Mouse (Mus musculus) liver, adult 2 months (tissue): ENCODE results near the gene Abi1. TPM values are rescaled to one million over a fixed set of nuclear protein-coding genes. Genes with fewer than 3 reads are reported as not detected.
"Not testable (repeated sequence)": the region's sequence is repeated elsewhere in the genome, so short reads cannot be mapped to it uniquely, and the experiment has no call there.

Experiments
- DNase-seq: peaks from one replicate; pipeline ENCODE4 v3.0.0-alpha.2; 2011; ENCODE audit warnings: low read depth, low spot score; ENCODE audit errors: extremely low read depth
- H3K27ac ChIP-seq: fragments of 200-500 bp; replicated peaks from 2 replicates; pipeline ENCODE4 v1.5.1; 2012; ENCODE audit warnings: low read depth, mild to moderate bottlenecking, control low read depth, inconsistent platforms, low read length; ENCODE audit not compliant: insufficient read depth
- H3K27me3 ChIP-seq: fragments of 200-500 bp; 2 replicates; pipeline ENCODE4 v1.6.1; 2012; ENCODE audit warnings: mild to moderate bottlenecking, moderate library complexity, low read length, inconsistent platforms; ENCODE audit not compliant: control insufficient read depth, insufficient read depth
- H3K36me3 ChIP-seq: fragments of 200-500 bp; 2 replicates; pipeline ENCODE4 v1.6.1; 2012; ENCODE audit warnings: low read length, inconsistent platforms; ENCODE audit not compliant: control insufficient read depth, insufficient read depth
- H3K4me1 ChIP-seq: fragments of 200-500 bp; 2 replicates; pipeline ENCODE4 v1.6.1; 2011; ENCODE audit warnings: low read length; ENCODE audit not compliant: control insufficient read depth, insufficient read depth
- H3K4me3 ChIP-seq: fragments of 200-500 bp; 2 replicates; pipeline ENCODE4 v1.5.1; 2011; ENCODE audit warnings: low read depth, mild to moderate bottlenecking, control low read depth, low read length, moderate library complexity; ENCODE audit not compliant: insufficient read depth
- H3K79me2 ChIP-seq: fragments of 200-500 bp; 2 replicates; pipeline ENCODE4 v1.6.1; 2012; ENCODE audit warnings: inconsistent platforms, mild to moderate bottlenecking, low read length, moderate library complexity; ENCODE audit not compliant: control insufficient read depth, insufficient read depth
- H3K9ac ChIP-seq: fragments of 200-500 bp; 2 replicates; pipeline ENCODE4 v1.6.1; 2012; ENCODE audit warnings: low read depth, mild to moderate bottlenecking, control low read depth, inconsistent platforms, low read length
- CTCF ChIP-seq: fragments of 200-500 bp; IDR thresholded peaks from 2 replicates; pipeline ENCODE4 v1.5.1; 2011; ENCODE audit warnings: low read depth, low read length, control low read depth
- POLR2A ChIP-seq: fragments of 200-500 bp; IDR thresholded peaks from 2 replicates; pipeline ENCODE4 v1.6.1; 2011; ENCODE audit warnings: low read length, control low read depth; ENCODE audit not compliant: insufficient read depth; ENCODE audit errors: extremely low read depth
- WGBS: fragments of 180-500 bp; shearing (Covaris S2); methylation state at CpG from one replicate; pipeline ENCODE4 v1.1.7; 2018; 5-methylcytosine and 5-hydroxymethylcytosine counted together
- polyA plus RNA-seq: library from polyadenylated mRNA; depleted of rRNA; stranded (reverse); fragments of >200 nt; gene quantifications from 2 replicates; pipeline ENCODE4 v1.2.3, GENCODE M21; 2012
- total RNA-seq: library from RNA; depleted of rRNA; stranded (reverse); fragments of >200 nt; gene quantifications from 2 replicates; pipeline ENCODE4 v1.2.3, GENCODE M21; 2014

Gene Abi1
- total and polyA plus RNA-seq, 2 experiments: 35.6 to 53.9 TPM

GRCm38 (mm10) chr2:23016121-23016520 is 23.9 kb downstream of the Abi1 start:
- Histone ChIP-seq H3K9ac (no peak overlapping the region), H3K79me2 (peaks cover 19% of the 10 kb centered on the region), H3K36me3 (no peaks in the 10 kb centered on the region), H3K4me3 (no peak overlapping the region), H3K27ac (no peak overlapping the region), H3K27me3 (no peaks in the 10 kb centered on the region), H3K4me1 (peaks cover 9% of the 10 kb centered on the region)
- no peak for DNase-seq
- WGBS: 80% methylated on average over 3 of the region's 3 CpGs
- TF ChIP-seq POLR2A (no peak), CTCF (no peak)

DNA sequence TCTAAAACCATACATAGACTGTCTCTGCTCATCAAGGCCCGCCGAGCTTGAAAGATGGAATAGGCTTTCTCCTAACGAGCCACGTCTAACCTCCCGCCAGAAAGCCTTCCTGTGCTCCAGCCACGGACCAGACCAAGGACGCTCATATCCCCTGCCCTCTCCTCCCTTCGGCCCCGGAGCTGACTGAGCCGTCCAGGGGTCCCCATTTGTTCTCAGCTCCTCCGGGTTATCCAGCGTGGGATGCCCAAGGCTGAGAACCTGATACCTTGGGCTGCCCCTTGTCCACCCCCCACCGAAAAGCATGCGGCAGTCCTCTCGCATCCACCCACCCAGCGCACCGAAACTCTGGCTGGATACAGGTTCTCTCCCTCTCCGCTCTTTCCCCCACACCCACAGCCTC is 24.7 kb downstream of the Abi1 start:
- TF ChIP-seq POLR2A (no peak), CTCF (no peak)
- WGBS: 76% methylated on average over 18 of the region's 18 CpGs
- DNase-seq: no peak
- peaks cover 8% of the 10 kb centered on the region for H3K4me1 ChIP-seq
- no peaks in the 10 kb centered on the region for H3K36me3 ChIP-seq
- no peak overlapping the region for H3K4me3 ChIP-seq
- peaks cover 18% of the 10 kb centered on the region for H3K79me2 ChIP-seq
- peak overlapping the region; percentile 44; the same call in 1 of the 2 replicates for H3K27ac ChIP-seq
- no peaks in the 10 kb centered on the region for H3K27me3 ChIP-seq
- no peak overlapping the region for H3K9ac ChIP-seq

- H3K27ac ChIP-seq: peak overlapping the region; percentile 44; the same call in 1 of the 2 replicates
- not testable (repeated sequence) for H3K27me3 ChIP-seq
Observed at GRCm38 (mm10) chr2:23014935-23015334, 25.1 kb downstream of the Abi1 start.

DNA sequence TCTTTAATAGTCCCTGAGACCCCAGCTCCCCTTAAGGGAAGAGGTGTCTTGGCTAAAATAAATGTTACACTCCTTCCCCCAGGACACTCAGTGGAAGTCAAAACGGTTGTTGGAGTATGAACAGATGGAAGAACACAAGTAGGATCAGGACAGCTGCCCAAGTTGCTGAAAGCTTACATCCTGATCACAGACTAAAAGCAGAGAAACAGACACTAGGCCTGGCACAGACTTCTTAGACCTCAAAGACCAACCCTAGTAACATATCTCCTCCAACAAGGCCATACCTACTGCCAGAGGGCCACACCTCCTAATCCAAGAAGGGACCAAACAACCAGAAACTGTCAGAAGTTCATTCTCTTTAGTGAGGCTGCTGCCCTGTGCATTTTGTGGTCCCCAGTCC is 31.8 kb downstream of the Abi1 start:
- H3K9ac ChIP-seq: no peak overlapping the region
- no peak overlapping the region for H3K4me3 ChIP-seq
- no peak for DNase-seq
- no peak overlapping the region for H3K27ac ChIP-seq
- H3K79me2 ChIP-seq: peaks cover 17% of the 10 kb centered on the region; the same call in 1 of the 2 replicates
- WGBS: 83% methylated on average over 1 of the region's 1 CpGs
- H3K4me1 ChIP-seq: peaks cover 2% of the 10 kb centered on the region
- peaks cover 3% of the 10 kb centered on the region for H3K36me3 ChIP-seq
- TF ChIP-seq CTCF (no peak), POLR2A (no peak)
- no peaks in the 10 kb centered on the region for H3K27me3 ChIP-seq

More at GRCm38 (mm10) chr2:23014935-23015334, 25.1 kb downstream of the Abi1 start:
- H3K79me2 ChIP-seq: peaks cover 18% of the 10 kb centered on the region
- not testable (repeated sequence) for DNase-seq, H3K36me3 ChIP-seq, H3K9ac ChIP-seq, H3K4me3 ChIP-seq, H3K4me1 ChIP-seq
- whole genome bisulfite sequencing: 47% methylated on average over 2 of the region's 3 CpGs

DNA sequence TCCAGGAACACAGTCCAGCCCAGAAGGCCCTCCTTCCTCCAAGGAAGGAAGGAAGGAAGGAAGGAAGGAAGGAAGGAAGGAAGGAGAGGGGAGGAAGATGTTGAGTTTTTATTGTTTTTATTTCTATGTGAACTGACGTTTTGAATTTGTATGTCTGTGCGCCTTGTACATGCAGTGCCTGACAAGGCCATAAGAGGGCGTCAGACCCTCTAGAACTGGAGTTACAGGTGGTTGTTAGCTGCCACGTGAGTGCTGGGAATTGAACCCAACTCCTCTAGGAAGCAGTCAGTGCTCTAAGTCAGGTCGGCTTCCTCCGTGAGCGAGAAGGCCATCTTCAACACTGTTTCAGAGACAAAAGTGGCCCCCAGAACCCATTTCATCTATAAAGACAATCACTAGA is 32.5 kb downstream of the Abi1 start:
- no peak overlapping the region for H3K4me3 ChIP-seq
- no peak for TF ChIP-seq CTCF
- TF ChIP-seq POLR2A: no peak
- no peak overlapping the region for H3K27ac ChIP-seq
- peaks cover 2% of the 10 kb centered on the region for H3K4me1 ChIP-seq
- peaks cover 22% of the 10 kb centered on the region for H3K79me2 ChIP-seq
- H3K36me3 ChIP-seq: peaks cover 3% of the 10 kb centered on the region
- no peak for DNase-seq
- 89% methylated on average over 7 of the region's 7 CpGs for WGBS
- H3K9ac ChIP-seq: no peak overlapping the region
- no peaks in the 10 kb centered on the region for H3K27me3 ChIP-seq

GRCm38 (mm10) chr2:23007149-23007548 is 32.9 kb downstream of the Abi1 start:
- no peak overlapping the region for H3K4me3 ChIP-seq
- peaks cover 3% of the 10 kb centered on the region for H3K36me3 ChIP-seq
- no peak overlapping the region for H3K27ac ChIP-seq
- no peak for TF ChIP-seq CTCF
- no peak for TF ChIP-seq POLR2A
- DNase-seq: no peak
- 76% methylated on average over 2 of the region's 2 CpGs for WGBS
- H3K79me2 ChIP-seq: peaks cover 25% of the 10 kb centered on the region
- no peak overlapping the region for H3K9ac ChIP-seq
- H3K4me1 ChIP-seq: peaks cover 2% of the 10 kb centered on the region
- H3K27me3 ChIP-seq: no peaks in the 10 kb centered on the region
